Mouse (Mus musculus) embryonic facial prominence, embryonic 13.5 days (tissue): ENCODE measurements at regions not wholly inside any gene's neighbourhood (a gene's known extent, or its start where the extent isn't known, plus 50 kb on each side); places are given as distances from the start of the nearest gene placed in this dataset.

ENCODE experiments used
- ATAC-seq: fragments of 200-750 bp; cut with Nextera tagmentation; 2 replicates; pipeline ENCODE4 v1.8.0; 2017; ENCODE audit warnings: low read depth; ENCODE audit not compliant: insufficient number of reproducible peaks, insufficient read depth, low FRiP score, low TSS enrichment
- H3K27ac ChIP-seq: fragments of 300-500 bp; sonication (generic); 2 replicates; pipeline ENCODE4 v1.5.1; 2015; ENCODE audit warnings: moderate library complexity, mild to moderate bottlenecking, inconsistent platforms
- H3K27me3 ChIP-seq: fragments of 300-500 bp; sonication (generic); 2 replicates; pipeline ENCODE4 v1.6.1; 2015; ENCODE audit warnings: mild to moderate bottlenecking, inconsistent platforms
- H3K36me3 ChIP-seq: fragments of 300-500 bp; sonication (generic); 2 replicates; pipeline ENCODE4 v1.6.1; 2015; ENCODE audit warnings: mild to moderate bottlenecking, inconsistent platforms
- H3K4me1 ChIP-seq: fragments of 300-500 bp; sonication (generic); 2 replicates; pipeline ENCODE4 v1.6.1; 2015; ENCODE audit warnings: inconsistent platforms
- H3K4me2 ChIP-seq: fragments of 300-500 bp; sonication (generic); 2 replicates; pipeline ENCODE4 v1.6.1; 2015; ENCODE audit warnings: moderate library complexity, mild to moderate bottlenecking, inconsistent platforms
- H3K4me3 ChIP-seq: fragments of 300-500 bp; sonication (generic); 2 replicates; pipeline ENCODE4 v1.5.1; 2015; ENCODE audit warnings: mild to moderate bottlenecking, inconsistent platforms
- H3K9ac ChIP-seq: fragments of 300-500 bp; sonication (generic); 2 replicates; pipeline ENCODE4 v1.6.1; 2015; ENCODE audit warnings: mild to moderate bottlenecking, inconsistent platforms
- H3K9me3 ChIP-seq: fragments of 300-500 bp; sonication (generic); 2 replicates; pipeline ENCODE4 v1.6.1; 2016; ENCODE audit warnings: inconsistent platforms
- WGBS: fragments of 180-500 bp; shearing (Covaris S2); methylation state at CpG from one replicate; pipeline ENCODE4 v1.1.7; 2015; ENCODE audit warnings: mixed read lengths; 5-methylcytosine and 5-hydroxymethylcytosine counted together

GRCm38 (mm10) chr3:72825618-72826017, 142.0 kb downstream of the Sis start:
- Histone ChIP-seq H3K4me1 (no peaks in the 10 kb centered on the region), H3K4me2 (no peak overlapping the region), H3K4me3 (no peak overlapping the region), H3K27ac (no peak overlapping the region), H3K9me3 (no peaks in the 10 kb centered on the region), H3K27me3 (no peaks in the 10 kb centered on the region), H3K36me3 (no peaks in the 10 kb centered on the region), H3K9ac (no peak overlapping the region)
- WGBS: 76% methylated on average over 3 of the region's 3 CpGs
- 0 out of 2 replicates have a peak, but pooled peaks have one; percentile 59 for ATAC-seq

GRCm38 (mm10) chr3:72823148-72823547, 144.5 kb downstream of the Sis start:
- 74% methylated on average over 4 of the region's 4 CpGs for WGBS
- no peak for ATAC-seq
- H3K4me2 ChIP-seq: no peak overlapping the region

GRCm38 (mm10) chr3:72790611-72791010, 177.1 kb downstream of the Sis start:
- no peak for ATAC-seq
- no peaks in the 10 kb centered on the region for H3K27me3 ChIP-seq
- WGBS: 51% methylated on average over 5 of the region's 5 CpGs
- no peak overlapping the region for H3K9ac ChIP-seq
- no peaks in the 10 kb centered on the region for H3K9me3 ChIP-seq
- no peaks in the 10 kb centered on the region for H3K4me1 ChIP-seq
- H3K27ac ChIP-seq: no peak overlapping the region
- no peaks in the 10 kb centered on the region for H3K36me3 ChIP-seq
- H3K4me2 ChIP-seq: no peak overlapping the region
- no peak overlapping the region for H3K4me3 ChIP-seq

More at GRCm38 (mm10) chr3:72823148-72823547, 144.5 kb downstream of the Sis start:
- no peak overlapping the region for H3K9ac ChIP-seq
- H3K4me3 ChIP-seq: no peak overlapping the region
- no peaks in the 10 kb centered on the region for H3K9me3 ChIP-seq
- H3K27me3 ChIP-seq: no peaks in the 10 kb centered on the region
- H3K4me1 ChIP-seq: no peaks in the 10 kb centered on the region
- H3K27ac ChIP-seq: no peak overlapping the region
- no peaks in the 10 kb centered on the region for H3K36me3 ChIP-seq
